Mouse (Mus musculus) embryo, embryonic 10 days (tissue): ENCODE data around the gene Dapk1.
"Not testable (repeated sequence)": the region's sequence is repeated elsewhere in the genome, so short reads cannot be mapped to it uniquely, and the experiment has no call there.

Source experiments
- DNase-seq: peaks from one replicate; pipeline ENCODE4 v3.0.0-alpha.2; 2015; ENCODE audit warnings: low spot score

Dapk1 gene

DNA sequence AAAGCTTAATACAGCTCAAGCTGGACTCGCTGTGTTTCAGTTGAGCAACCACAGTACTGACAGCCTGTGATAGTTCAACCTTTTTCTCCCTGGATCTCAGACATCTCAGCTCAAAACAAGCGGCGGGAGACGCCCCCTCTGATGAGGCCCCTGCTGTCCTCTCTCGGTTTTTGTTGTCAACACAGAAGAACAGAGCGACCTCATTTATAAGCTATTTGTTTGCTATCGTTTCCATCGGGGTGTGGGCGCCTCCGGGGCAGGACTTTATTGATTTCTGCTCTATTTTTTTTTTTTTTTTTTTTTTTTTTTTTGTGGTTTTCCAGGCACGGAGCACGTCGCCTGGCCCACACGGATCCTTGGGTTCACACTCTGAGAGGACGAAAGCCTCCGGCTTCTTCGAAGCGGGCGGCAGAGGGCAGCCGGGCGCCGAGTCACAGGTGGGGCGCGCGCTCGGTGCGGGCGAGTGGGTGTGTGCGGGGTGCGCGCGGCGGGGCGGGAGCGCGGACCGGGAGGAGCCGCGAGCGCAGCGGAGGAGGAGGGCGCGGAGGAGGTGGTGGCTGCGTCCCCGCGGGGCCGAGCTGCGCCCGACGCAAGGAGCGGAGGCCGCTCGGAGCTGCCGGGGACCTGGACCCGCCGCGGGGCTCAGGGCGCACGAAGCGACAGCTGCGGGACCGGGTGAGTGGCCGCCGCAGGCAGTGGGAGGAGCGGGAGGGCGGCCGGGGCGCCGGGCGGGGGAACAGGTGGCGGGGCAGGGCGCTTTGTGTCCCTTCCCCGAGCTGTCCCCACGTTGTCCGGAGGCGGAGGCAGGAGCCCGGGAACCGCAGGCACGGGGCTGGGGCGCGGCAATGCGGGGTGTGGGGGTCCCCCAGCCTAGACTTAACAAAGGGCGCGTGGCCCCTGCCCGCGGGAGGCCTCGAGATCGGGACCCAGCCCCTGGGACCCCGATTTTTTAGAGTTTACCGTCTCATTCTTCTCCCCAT, at the start of gene Dapk1:
TSS of gene Dapk1 (plus strand) at position 512 of the 980 bp plus-strand sequence.
- DNase-seq, result peak; percentile 92

DNA sequence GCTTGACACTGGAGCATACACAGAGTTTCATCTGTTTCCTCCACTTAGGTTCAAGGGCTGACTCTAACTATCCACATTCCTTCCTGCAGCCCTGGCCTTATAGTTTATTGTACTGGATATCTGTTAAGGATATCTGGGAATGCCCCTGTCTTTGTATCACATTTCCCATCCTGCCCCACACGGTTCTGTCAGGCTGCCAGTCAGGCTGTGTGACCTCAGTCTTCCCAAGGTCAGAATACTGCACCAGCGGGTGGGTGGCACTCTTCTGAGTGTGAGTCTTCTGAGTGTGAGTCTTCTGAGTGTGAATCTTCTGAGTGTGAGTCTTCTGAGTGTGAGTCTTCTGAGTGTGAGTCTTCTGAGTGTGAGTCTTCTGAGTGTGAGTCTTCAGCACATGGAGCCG, 48.4 kb upstream of the Dapk1 start:
- no peak for DNase-seq

DNA sequence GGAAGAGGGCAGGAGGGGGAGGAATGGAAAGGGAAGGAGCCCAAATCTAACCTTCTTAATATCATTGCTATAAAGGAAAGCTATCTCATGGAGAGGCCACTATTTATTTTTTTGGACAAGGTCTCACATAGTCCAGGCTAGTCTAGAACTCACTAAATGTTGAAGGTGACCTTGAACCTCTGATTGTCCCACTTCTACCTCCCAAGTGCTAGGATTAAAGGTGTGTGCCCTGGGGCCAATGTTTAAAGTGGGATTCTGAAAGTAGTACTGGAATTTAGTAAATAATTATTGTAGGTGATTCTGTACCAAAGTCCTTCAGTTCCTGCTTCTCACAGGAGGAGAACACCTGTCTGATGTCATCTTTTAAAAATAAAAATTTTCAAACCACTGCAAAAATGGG, 45.3 kb upstream of the Dapk1 start:
- DNase-seq, result no peak

DNA sequence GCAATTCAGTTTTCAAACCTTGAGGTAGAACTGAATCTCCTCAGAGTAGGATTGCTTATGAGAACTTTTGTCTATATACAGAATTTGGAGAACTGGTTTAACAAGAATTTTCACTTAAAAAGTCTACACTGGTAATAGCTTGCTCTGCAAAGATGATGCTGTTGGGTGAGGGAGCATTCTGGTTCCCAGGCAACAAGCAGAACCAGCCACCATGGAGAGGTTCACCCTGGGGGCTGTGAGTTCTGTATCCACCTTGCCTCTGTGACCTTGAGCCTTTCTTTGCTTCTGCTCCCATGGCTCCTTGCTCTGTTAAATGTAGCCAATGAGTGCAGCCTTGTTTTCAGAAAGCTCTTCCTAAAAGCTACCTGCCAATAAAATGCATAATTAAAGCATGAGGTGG, 44.8 kb upstream of the Dapk1 start:
- DNase-seq, result no peak

DNA sequence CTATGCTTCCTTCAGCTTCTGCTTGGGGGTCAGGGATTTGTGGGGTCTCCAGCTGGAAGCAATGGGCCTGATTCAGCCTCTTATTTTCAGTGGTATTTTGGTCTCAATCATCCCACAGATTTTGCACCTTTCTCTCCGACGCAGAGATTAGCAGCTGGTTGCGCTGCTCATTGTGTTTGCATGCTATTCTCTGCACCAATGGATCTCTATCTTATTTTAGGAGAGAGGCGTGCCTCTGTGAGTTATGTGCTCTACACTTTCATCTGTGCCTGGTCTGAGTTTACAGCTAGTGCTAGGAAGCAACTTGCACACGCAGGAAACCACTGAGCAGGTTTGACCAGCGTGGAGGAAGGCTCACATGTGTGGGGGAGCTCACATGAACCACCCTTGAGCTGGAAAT, 37.4 kb upstream of the Dapk1 start:
- no peak for DNase-seq

DNA sequence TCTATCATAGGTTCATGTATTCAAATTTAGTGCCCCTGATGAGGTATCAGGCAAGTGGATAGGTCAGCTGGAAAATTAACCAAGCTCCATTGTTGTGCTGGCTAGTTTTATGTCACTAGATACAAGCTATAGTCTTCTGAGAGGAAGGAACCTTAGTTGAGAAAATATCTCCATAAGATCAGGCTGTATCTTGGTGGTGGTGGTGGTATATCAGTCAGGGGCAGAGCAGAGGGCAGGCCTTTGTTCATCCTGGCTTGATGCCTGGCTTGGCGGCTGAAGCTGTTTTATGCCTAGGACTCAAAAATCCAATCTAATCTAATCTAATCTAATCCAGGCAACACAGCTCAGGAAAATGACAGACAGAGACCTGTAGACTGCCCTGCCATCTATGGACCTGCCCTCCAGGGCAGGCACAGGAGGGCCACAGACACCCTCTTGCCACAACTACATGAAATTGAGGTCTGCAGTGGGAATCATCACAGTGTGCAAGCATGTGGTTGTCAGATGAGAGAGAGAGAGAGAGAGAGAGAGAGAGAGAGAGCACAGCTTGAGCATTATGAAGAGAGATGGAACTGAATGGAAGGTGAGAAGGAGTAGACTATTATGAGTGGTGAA, 32.7 kb upstream of the Dapk1 start:
- DNase-seq, result no peak

DNA sequence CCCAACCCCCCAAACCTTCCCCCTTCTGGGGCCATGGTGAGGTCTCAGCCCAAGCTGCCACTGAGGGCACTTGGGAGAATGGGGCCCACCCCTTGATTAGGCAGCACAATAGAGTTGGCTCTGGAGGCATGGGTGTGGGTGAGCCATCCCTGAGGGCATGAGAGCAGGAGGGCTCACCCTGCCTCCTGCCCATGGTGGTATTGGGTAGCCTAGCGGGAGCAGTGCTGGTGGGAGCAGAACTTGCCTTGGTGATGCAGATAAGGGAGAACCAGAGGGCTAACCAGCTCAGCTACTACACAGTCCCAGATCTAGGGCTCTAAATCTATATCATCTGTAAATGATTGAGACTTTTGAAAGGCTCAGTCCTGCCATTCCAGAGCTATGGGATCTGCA, 32.2 kb upstream of the Dapk1 start:
- no peak for DNase-seq

DNA sequence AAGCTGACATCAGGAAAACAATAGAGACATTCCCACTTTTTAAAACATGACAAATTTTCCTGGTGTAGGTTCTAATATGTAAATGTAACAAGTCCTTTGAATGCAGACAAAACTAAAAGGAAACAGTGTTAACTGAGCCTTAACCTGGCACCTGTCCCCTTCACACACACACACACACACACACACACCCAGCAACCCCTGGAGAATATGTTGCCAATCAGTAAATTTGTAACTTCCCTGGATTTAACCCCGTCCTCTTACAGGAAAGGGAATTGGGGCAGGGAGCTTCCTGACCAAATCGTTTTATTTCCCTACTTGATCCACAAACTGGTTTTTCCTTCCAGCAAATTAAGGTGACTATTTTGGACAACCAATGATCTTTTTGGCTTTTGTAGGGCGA, 28.2 kb upstream of the Dapk1 start:
- DNase-seq, result no peak

DNA sequence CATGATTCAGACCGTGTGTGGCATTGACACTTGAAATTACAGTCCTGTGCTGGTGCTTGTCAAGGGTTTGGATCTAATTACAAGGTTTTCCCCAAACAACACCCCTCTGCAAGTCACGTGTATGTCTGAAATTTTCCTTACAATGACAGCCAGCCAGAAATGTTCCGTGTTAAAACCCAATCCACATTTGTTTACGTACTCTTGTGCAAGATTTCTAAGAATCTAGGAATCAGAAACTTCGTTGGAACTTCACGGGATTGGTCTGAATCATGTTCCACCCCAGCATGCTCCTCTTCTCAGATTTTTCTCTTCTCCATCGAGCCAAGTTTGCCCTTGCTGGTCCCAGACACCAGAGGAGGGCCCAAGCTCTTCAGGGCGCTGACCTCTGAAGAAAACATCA, 27.8 kb upstream of the Dapk1 start:
- no peak for DNase-seq

DNA sequence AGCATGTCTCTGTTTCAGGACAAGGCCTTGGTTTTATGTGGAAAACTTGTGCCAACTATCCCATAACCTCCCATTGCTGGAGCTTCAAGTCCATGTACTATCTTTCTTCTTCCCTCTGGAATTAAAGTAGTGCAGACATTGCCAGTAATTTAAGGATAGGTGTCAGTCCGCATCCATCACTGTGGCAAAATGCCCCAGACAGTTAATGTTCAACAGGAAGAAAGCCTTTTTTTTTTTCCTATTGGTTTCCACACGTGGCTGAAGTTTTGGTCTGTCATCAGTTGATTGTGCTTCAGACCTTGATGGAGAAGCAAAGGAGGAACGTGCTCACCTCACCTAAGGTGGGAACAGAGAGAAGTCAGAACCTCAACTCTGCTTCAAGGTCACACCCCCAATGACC, 23.2 kb upstream of the Dapk1 start:
- no peak for DNase-seq

DNA sequence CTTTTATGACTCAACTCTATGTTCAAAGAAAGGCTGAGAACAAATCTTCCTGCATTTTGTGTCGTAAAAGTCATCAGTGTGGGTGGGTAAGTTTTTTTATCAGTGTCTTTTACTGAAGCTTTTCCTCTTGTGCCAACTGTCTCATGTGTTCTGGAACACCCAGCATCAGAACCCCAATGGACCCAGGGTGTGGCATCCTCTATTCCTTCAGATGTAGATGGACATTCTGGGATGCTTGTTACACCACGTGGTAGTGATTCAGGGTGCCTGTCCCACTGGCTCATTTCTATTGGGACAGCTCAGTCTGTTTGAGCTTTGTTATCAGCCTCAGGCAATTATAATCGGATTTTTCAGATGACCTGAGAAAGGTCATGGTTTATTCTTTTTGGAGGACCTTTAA, 6.9 kb upstream of the Dapk1 start:
- DNase-seq, result no peak

DNA sequence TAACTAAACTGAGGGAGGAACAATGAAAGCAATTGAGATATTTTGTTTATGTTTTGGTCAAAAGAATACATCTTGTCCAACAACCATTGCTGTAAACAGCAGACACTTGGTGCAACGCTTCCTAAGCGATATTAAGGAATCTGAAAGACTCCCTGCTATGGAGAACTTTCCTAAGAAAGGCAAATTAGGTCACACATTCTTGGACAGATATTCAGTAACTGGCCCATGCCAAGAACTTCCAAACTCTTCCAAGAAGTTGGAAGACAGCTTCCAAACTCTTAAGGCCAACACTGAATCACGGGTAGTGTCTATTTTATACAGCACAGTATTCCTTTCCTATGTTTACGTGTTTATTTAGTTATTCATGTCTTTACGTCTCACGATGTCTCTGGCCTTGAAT, 6.2 kb upstream of the Dapk1 start:
- DNase-seq, result no peak

DNA sequence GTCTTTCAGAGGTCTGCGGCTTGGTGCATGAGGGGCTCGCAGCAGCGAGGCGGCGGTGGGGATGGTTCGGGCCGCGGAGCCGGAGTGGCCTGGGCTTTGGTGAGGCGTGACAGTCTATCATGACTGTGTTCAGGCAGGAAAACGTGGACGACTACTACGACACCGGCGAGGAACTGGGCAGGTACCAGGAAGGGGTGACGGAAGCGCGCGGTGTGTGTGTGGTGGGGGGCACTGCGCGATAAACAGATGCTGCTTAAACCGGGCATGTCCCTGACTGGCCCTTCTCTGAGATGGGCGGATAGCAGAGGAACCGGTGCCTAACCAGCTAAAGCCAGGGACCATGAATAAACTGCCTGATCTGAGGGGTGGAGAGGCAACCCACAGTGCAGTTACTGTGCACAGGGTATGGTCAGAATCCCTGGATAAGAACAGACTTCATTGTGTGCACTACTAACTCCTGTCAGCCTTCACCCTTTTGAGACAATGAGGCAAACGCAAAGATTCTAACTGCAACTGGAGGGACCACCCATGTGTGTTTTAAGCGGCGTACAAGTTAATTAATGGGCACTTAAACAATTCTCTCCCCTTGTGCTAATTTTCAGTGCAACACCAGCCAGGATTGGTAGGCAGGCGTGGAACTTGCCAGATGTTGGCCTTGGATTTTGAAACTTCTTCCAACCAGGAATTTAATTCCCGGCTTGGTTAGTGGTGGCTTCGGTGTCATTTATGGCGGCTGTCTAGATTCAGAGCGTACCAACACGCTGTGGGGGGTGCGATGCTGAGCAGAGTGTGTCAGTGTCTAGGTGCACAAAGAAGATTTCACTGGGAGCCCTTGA, 887 bp downstream of the Dapk1 start:
- DNase-seq, result peak; percentile 56

DNA sequence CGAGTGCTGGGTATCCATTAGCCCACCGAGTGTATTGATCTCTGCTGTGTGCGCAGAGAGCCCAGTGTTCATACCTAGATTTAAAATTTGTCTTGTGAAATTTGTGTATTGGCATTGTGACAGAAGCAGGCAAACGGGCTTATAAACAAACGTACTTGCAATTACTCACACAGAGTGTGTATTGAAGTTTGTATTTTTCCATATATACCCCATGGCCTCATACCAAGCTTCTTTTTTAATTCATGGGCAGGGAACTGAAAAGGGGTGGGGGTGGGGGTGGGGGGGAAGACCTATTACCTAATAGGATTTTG, 1.5 kb downstream of the Dapk1 start:
- DNase-seq, result no peak

DNA sequence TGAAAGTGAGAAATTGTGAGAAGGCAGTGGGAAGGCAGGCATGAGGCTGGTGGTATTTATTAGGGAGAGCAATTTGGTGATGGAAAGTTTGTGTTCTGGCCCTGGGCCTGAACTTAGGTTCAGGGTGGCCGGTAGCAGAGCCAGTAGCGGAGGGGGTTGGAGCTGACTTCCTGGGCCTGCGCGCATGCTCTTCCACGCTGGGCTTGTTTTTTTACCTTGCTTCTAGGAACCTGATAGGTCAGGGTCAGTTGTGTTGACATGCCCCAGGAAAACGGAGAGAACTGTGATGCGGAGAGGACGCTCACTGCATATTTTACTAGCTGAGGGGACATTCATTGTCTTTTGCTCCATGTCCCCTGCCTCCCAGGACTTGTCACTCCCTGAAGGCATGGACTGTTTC, 5.7 kb downstream of the Dapk1 start:
- no peak for DNase-seq

DNA sequence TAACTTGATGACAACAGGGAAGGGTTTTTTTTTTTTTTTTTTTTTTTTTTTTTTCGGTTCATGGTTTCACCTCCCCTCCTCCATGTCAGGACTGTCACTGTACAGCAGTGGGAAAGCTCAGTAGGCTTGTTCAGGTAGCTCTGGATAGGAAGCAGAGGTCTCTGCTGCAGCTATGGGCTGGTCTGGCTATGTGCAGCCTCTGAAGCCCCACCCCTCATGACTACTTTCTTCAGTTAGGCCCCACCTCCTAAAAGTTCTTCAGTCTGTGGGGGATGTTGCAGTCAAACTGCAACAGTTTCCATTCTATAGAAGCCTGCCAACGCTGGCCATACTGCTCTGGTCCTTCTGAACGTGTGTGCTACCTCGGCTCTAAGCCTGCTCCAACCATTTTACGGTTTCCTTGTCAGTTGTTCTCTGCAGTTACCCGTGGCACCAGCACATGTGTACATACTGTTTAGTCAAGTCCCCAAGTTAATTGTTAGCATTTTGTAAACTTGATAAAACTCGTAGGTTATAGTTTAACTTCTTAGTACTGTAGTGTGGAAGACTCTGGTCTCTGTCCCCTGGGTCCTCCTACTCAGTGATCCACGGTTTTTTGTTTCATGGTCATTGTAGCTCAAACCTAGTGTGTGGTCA, 6.8 kb downstream of the Dapk1 start:
- DNase-seq, result no peak

DNA sequence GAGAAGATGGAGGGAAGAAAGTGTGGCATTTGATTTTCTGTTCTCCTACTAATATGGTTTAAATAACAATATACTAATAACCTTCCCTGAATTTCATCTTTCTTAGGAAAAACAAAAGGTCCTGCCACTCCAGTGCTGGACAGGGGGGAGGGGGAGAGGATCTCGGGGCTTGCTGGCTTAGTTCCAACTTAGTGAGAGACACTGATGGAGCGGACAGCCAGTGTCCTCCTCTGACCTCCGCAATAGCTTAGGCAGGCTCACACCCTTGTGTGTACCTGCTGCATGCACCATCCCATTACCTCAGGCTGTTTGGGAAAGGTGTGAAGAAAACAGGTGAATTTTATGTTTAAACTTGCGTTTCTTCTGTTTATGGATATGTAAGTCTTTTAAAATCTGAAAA, 7.5 kb downstream of the Dapk1 start:
- no peak for DNase-seq

DNA sequence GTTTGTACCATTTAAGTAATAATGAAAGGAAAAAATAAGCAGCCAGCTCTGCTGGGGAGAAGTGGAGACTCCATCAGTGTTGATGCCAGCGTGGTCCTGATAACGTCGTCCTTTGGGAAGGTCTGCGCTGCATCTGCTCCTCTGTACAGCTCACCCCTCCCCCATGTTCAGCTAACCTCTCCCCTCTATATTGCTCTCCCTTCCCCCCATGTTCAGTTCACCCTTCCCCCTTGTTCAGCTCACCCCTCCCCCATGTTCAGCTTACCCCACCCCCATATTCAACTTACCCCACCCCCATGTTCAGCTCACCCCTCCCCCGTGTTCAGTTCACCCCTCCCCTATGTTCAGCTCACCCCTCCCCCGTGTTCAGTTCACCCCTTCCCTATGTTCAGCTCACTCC, 8.8 kb downstream of the Dapk1 start:
- DNase-seq, result no peak

DNA sequence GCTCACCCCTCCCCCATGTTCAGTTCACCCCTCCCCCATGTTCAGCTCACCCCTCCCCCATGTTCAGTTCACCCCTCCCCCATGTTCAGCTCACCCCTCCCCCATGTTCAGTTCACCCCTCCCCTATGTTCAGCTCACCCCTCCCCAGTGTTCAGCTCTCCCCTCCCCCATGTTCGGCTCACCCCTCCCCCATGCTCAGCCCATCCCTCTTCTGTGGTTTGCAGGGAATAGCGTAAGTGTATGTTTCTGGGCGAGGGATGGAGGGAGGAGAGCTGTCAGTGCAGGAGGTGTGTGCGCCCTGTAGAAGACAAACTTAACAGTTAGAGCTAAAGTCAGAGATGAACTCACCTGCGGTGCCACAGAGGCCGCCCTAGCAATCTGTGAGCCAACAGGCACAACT, 9.2 kb downstream of the Dapk1 start:
- not testable (repeated sequence) for DNase-seq

DNA sequence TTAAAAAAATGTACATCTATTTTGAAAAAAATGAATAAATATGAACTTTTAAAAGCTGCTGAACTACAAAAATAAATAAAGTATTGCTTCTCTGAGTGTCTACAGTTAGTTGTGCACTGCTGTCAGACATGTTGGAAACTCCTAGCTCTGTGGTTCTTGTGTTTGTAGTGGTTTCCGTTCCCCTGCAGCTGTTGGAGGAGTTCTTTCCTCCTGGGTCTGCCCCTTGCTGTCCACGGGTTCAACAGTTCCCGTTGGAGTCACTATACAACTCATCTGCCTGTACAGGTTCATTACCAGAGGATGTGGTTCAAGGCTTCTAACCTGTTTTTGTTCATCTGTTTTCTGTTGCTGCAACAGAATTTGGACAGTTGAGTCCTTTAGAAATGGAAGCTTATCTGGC, 10.4 kb downstream of the Dapk1 start:
- DNase-seq, result no peak

DNA sequence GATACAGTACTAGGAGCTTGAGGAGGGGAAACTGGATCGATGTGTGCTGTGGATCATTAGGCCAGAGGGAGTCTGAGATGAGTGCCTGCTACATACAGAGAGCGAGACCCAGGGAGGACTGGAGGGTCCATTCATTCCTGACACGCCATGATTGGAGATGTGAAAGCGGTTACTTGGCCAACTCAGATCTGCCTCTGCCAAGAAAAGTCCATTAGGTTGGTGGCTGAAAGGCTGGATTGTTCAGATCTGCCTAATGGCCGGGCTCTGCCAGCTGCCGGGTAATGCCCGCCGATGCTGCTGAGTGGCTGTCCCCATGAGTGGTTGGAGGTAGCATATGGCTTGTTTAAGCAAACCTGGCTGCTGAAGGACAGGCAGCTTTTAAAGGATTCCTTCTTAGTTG, 12.4 kb downstream of the Dapk1 start:
- DNase-seq, result no peak

DNA sequence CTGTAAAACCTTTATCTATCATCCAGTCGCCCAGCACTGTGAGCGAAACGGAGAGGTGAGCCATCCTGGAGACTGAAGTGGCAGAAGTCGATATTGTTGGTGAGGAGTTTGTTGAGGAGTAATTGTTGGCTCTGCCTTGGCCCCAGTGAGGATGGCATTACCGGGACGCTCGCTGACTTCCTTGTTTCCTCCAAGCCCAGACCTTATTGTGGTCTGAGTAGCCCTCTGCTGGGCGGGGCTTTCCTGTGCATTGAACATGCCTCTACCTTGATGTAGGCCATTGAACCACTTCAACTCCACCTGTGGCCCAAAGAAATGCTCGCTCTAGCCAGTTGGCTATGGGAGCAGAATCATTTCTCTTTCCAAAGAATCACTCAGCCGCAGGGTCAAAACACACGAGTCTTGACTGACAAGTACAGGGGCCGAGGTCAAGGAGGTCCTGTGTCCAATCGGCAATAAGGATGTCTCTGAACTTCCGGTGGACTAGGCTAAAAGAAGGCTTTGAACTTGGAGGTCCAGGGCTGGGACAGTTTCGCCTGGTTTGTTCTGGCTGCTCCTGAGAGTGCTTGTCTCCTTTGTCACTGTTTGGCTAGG, 13.4 kb downstream of the Dapk1 start:
- no peak for DNase-seq
